Mouse (Mus musculus) testis, postnatal 10 days (tissue): ENCODE measurements at regions not wholly inside any gene's neighbourhood (a gene's known extent, or its start where the extent isn't known, plus 50 kb on each side); places are given as distances from the start of the nearest gene placed in this dataset.

ENCODE experiments used
- DNase-seq: peaks from one replicate; pipeline ENCODE4 v3.0.0; 2021; ENCODE audit warnings: low spot score

- no peak for DNase-seq
Measured at GRCm38 (mm10) chr3:137728689-137729088, 57.4 kb downstream of the Gm21962 start.

DNA sequence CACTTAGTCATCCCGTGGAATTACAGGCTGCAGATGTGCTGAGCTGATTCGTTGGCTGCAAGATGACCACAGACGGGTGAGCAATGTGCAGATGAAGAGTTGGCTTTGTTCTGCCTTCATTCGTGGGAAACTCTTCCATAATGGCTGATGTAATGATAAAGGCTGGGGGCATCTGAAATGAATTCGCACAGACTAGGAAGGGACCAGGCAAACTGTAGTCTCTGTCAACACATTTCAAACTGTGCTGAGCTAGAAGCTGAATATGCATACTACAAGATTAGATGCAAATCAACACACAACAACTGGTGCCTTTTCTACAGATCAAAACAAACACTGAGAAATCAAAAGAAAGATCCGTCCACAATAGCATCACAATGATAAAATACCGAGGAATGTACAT lies 58.1 kb downstream of the Gm21962 start:
- no peak for DNase-seq

DNA sequence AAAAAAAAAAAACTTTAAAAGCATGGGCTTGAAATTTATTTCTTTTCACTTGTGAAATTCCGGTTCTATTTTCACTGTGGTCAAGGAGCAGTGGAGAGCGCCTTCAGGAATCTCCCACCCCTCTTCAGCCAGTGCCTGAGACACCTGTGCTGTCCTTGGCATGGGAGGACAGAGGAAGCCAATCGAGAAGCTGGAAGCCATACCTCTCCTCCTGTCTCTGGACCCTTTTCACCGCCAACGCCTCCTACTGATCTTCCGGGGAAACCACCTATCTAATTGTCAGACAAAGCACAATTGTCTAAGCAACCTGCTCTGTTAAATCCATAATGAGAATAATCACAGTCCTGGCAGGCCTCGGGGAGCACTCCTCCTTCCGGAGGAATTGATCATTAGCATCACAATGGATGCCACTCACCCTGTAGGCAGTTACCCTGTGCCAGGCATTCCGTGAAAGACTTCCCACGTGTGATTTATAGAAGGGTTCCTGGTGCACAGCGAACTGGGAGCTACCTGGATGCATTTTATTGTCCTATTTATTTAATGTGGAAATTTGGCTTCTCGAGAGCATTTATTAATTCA lies 66.0 kb downstream of the Gm21962 start:
- no peak for DNase-seq

DNA sequence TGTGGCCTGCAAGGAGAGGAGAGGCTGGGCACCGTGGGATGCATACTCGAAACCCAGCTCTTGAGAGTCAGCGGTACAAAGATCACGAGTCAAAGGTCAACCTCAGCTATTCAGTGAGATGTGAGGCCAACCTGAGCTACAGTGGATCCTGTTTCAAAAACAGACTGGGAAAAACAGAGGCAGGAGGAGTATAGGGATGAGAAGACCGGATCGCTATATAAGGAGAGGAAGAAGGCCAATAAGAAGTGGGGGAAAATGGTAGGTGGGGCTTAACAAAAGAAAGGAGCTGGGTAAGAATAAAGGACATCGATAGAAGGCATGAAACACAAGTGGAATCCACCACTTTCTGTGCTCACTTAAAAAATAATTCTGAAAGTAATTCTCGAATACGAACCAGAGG lies 70.2 kb downstream of the Gm21962 start:
- DNase-seq = no peak

GRCm38 (mm10) chr3:137742119-137742518 lies 70.8 kb downstream of the Gm21962 start:
- no peak for DNase-seq

GRCm38 (mm10) chr3:137751732-137752260 lies 80.5 kb downstream of the Gm21962 start:
- DNase-seq = no peak

GRCm38 (mm10) chr3:137752447-137753256 lies 81.3 kb downstream of the Gm21962 start:
- DNase-seq = peak; percentile 94

DNA sequence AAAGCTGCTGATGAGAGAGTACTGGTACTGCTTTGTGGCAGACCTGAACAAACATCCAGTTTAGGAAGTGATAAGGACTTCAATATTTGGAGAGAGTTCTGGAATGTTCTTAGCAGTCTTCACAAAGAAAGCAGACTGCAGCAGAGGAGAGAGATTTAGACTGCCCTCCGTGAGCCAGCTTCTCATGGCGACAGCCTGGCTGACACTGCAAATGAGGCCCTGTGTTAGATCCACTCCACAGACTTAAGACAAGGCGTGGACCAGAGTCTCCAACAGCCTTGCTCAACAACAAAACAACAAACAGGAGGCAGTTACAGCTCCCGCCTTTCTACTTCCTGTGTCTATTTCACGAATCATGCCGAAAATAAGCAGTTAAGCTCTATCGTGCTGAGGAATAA lies 81.9 kb downstream of the Gm21962 start:
- no peak for DNase-seq

DNA sequence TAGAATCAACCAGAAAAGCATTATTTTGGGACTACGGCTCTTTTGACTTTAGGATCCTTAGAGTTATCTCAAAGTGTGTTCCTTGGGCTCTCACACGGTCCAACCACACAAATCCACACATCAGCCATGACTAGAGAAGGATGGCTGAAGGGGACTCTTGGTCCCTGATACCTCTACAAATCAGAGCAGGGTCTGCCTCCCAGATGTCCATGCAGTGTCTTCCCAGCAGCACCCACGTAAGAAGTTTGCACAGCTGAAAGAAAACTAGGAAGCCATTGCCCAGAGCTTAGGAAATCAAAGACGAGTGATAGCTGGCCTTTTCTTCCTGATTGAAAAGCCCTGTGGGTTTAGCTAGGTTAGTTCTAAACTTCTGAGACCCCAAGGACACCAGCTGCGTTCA lies 84.1 kb downstream of the Gm21962 start:
- DNase-seq = no peak

- DNase-seq = no peak
Measured at GRCm38 (mm10) chr3:137762213-137762884, 91.0 kb downstream of the Gm21962 start.

DNA sequence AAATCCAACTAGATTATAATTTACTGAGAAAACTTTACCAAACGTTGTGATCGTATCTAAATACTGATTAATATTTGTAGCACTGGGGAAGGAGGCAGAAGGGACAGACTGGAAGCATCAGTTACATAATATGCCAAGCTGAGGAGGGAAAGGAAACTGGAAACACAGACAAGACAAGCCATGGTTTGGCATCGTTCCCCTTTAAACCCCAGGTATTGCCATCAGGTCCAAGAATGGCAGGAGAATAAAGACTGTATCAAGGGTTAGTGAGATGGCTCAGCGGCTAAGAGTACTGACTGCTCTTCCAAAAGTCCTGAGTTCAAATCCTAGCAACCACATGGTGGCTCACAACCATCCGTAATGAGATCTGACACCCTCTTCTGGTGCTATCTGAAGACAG lies 92.1 kb downstream of the Gm21962 start:
- DNase-seq = no peak

- no peak for DNase-seq
Measured at GRCm38 (mm10) chr3:137768627-137769026, 95.7 kb upstream of the H2afz start.

- DNase-seq = no peak
Measured at GRCm38 (mm10) chr3:137775076-137775849, 89.0 kb upstream of the H2afz start.

GRCm38 (mm10) chr3:137778113-137778512 lies 86.2 kb upstream of the H2afz start:
- DNase-seq = peak; percentile 47

- no peak for DNase-seq
Measured at GRCm38 (mm10) chr3:137780029-137780428, 84.3 kb upstream of the H2afz start.

DNA sequence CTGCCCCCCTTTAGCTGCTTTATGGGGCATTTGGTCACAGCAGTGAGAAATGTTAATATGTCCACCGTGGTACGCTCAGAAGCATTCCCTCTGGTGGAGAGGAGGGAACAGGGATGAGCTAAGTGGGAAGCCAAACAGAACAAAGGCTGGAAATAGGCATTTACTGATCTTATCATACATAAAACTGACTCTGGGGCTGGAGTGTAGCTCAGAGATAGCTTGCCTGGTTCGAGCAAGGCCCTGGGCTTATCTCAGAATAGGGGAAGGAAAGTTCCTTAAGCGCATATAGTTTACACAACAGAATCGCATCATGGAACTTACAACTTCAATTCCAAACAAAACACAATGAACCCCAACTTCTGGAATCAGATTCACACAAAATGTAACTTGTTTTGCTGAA lies 81.5 kb upstream of the H2afz start:
- DNase-seq = no peak

DNA sequence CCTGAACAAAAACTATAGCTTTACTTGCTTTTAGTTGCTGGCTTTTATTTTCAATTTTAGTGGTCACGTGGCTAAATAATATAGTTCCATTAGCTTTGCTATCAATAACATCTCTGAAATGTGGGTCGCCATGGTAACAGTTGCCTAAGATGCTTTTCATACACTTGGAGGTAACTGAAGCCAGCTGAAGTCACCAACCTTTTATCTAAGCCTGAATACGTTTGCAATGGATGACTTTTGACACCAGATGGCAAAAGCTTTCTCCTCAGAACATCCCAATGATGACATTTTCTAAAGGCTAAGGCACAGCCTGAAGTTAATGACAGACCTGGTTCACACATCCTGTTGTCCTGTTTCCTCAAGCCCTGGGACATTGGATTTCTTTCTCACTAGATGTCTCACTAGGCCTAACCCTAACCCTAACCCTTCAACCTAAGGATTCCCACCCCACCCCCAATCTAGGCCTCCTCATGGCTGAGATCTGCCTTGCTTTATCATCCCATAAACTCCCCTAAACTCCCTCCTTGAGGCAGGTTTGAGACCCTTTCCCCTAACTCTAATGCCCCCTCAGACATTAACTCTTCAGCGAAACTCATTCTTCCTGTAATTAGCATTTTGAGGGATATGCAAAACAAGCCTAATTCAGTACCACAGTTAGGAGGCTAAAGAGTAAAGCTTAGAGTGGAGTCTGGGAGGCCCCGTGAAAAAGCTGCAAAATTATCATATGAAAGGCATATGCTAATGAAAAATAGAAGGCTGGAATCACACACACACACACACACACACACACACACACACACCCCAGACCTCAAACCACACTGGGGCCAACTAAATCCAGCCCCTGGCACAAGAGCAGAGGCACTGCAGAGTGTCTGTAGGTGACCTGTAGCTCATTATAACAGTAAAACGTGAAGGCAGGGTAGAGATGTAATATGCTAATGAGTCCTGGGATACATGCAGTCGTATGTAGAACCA lies 80.1 kb upstream of the H2afz start:
- no peak for DNase-seq

DNA sequence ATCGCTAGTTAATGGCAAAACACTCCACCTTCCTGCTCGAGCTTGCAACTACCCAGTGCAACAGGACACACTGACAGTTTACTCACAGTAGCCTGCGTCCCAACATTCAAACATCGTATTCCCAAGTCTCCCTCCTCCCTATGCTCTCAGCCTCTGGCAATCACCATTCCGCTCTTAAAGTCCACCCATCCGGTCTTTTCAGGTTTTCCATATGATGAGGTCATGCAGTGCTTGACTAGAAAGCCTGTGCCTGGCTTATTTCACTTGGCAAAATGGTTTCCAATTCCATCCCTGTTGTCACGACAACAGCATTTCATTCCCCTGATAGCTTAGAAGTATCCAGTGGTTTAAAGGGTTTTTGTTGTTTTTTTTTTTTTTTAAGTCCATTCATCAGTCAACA lies 79.1 kb upstream of the H2afz start:
- no peak for DNase-seq

DNA sequence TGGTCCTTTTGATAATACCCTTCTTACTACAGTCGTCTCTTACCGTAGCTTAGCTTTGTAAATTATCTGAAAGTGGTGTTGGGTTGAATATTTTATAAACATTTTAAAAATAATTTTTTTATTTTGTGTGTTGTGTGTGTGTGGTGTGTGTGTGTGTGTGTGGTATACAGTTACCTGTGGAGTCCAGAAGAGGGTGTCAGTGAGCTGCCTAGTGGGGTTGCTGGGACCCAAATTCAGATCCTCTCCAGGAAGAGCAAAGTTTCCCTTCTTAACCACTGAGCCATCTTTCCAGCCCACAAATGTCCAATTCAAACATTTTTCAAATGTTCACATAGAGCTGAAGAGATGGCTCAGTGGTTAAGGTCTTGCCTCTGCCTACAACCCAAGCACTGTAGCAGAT lies 78.4 kb upstream of the H2afz start:
- DNase-seq = no peak

- DNase-seq = no peak
Measured at GRCm38 (mm10) chr3:137789671-137790070, 74.6 kb upstream of the H2afz start.

- no peak for DNase-seq
Measured at GRCm38 (mm10) chr3:137790340-137790739, 73.9 kb upstream of the H2afz start.
